Mouse (Mus musculus) embryonic facial prominence, embryonic 14.5 days (tissue): ENCODE results near the gene Hist1h3c. TPM values are rescaled to one million over a fixed set of nuclear protein-coding genes. Genes with fewer than 3 reads are reported as not detected.

Experiments used
- ATAC-seq: fragments of 200-750 bp; cut with Nextera tagmentation; 2 replicates; pipeline ENCODE4 v1.8.0; 2017; ENCODE audit warnings: low read depth, moderate number of reproducible peaks, moderate TSS enrichment
- DNase-seq: peaks from one replicate; pipeline ENCODE4 v3.0.0-alpha.2; 2015; ENCODE audit warnings: low spot score
- H3K27ac ChIP-seq: fragments of 300-500 bp; sonication (generic); replicated peaks from 2 replicates; pipeline ENCODE4 v1.5.1; 2014; ENCODE audit warnings: low read depth, mild to moderate bottlenecking, low read length, moderate library complexity
- H3K27me3 ChIP-seq: fragments of 300-500 bp; sonication (generic); replicated peaks from 2 replicates; pipeline ENCODE4 v1.6.1; 2014; ENCODE audit warnings: low read length; ENCODE audit not compliant: control insufficient read depth, insufficient read depth
- H3K36me3 ChIP-seq: fragments of 300-500 bp; sonication (generic); 2 replicates; pipeline ENCODE4 v1.6.1; 2014; ENCODE audit warnings: low read length, mixed read lengths; ENCODE audit not compliant: control insufficient read depth, insufficient read depth
- H3K4me1 ChIP-seq: fragments of 300-500 bp; sonication (generic); 2 replicates; pipeline ENCODE4 v1.6.1; 2014; ENCODE audit warnings: antibody characterized with exemption, low read length; ENCODE audit not compliant: control insufficient read depth, insufficient read depth
- H3K4me2 ChIP-seq: fragments of 300-500 bp; sonication (generic); 2 replicates; pipeline ENCODE4 v1.6.1; 2014; ENCODE audit warnings: low read depth, mild to moderate bottlenecking, low read length, moderate library complexity, mixed read lengths
- H3K4me3 ChIP-seq: fragments of 300-500 bp; sonication (generic); 2 replicates; pipeline ENCODE4 v1.5.1; 2014; ENCODE audit warnings: low read depth, mild to moderate bottlenecking, low read length
- H3K9ac ChIP-seq: fragments of 300-500 bp; sonication (generic); 2 replicates; pipeline ENCODE4 v1.6.1; 2014; ENCODE audit warnings: low read depth, mild to moderate bottlenecking, low read length, moderate library complexity, mixed read lengths
- H3K9me3 ChIP-seq: fragments of 300-500 bp; sonication (generic); 2 replicates; pipeline ENCODE4 v1.6.1; 2016; ENCODE audit warnings: low read length; ENCODE audit not compliant: control insufficient read depth
- WGBS: fragments of 180-500 bp; shearing (Covaris S2); extraction: QIAGEN DNeasy Blood & Tissue Kit; methylation state at CpG from one replicate; pipeline ENCODE4 v1.1.7; 2014; 5-methylcytosine and 5-hydroxymethylcytosine counted together
- microRNA-seq: library from miRNA; unstranded; fragments of <30 nt; microRNA quantifications from one replicate; pipeline ENCODE4, GENCODE M21; 2016; ENCODE audit warnings: borderline number of aligned reads
- polyA plus RNA-seq: library from polyadenylated mRNA; unstranded; fragments of >200 nt; fragmentation: Nextera tagmentation; extraction: Ambion mirVana; gene quantifications from 2 replicates; pipeline ENCODE4 v1.2.1, GENCODE M21; 2014

Gene Hist1h3c
- polyA plus RNA-seq, 1 experiment from 2014 or later = 5.1 TPM

- peak overlapping the region; percentile 92 for H3K27ac ChIP-seq
- 0 out of 2 replicates have a peak, but pooled peaks cover 3% of the 10 kb centered on the region for H3K4me1 ChIP-seq
- H3K4me3 ChIP-seq = peak overlapping the region; percentile 43
- H3K4me2 ChIP-seq = peak overlapping the region; percentile 64
- H3K36me3 ChIP-seq = no peaks in the 10 kb centered on the region
- peak; percentile 42 for ATAC-seq
- H3K27me3 ChIP-seq = no peaks in the 10 kb centered on the region
- under 1% methylated on average over 18 of the region's 32 CpGs for WGBS
- H3K9ac ChIP-seq = peak overlapping the region; percentile 71
- H3K9me3 ChIP-seq = no peaks in the 10 kb centered on the region
- peak; percentile 91 for DNase-seq
Observed at GRCm38 (mm10) chr13:23697491-23698299, 47.7 kb downstream of the Hist1h3c start.

GRCm38 (mm10) chr13:23696061-23696474, 49.3 kb downstream of the Hist1h3c start:
- H3K9ac ChIP-seq = no peak overlapping the region
- ATAC-seq (no peak), DNase-seq (no peak)
- H3K27ac ChIP-seq = no peak overlapping the region
- 64% methylated on average over 15 of the region's 15 CpGs for WGBS
- no peaks in the 10 kb centered on the region for H3K9me3 ChIP-seq
- no peak overlapping the region for H3K4me3 ChIP-seq
- no peaks in the 10 kb centered on the region for H3K36me3 ChIP-seq
- H3K27me3 ChIP-seq = no peaks in the 10 kb centered on the region
- peak overlapping the region; percentile 19; the same call in 1 of the 2 replicates for H3K4me2 ChIP-seq
- H3K4me1 ChIP-seq = 0 out of 2 replicates have a peak, but pooled peaks cover 3% of the 10 kb centered on the region

DNA sequence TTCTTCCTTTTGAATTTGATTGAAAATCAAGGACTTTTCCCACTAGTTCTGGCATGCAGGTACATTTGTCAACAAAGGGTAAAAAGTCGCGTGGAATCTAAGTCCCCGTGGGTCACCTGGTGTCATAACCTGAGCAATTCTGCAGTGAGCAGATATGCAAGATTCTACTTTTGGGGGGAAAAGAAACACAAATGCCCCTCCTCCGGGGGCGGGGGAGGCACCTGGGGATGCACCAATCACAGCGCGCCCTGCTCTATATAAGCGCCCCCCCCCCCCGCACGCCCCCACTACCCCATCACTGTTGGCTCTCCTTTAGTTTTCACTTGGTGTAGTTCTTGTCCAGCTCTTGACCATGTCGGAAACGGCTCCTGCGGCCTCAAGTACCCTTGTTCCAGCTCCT, 49.9 kb downstream of the Hist1h3c start, which contains the start of gene Hist1h1t:
TSS of gene Hist1h1t (plus strand) at position 301 of the 400 bp plus-strand sequence.
- Histone ChIP-seq H3K36me3 (no peaks in the 10 kb centered on the region), H3K4me2 (peak within 1 kb of the TSS; percentile 19; the same call in 1 of the 2 replicates), H3K4me1 (0 out of 2 replicates have a peak, but pooled peaks cover 3% of the 10 kb centered on the region), H3K27ac (no peak within 1 kb of the TSS), H3K4me3 (no peak within 1 kb of the TSS), H3K9ac (no peak within 1 kb of the TSS), H3K27me3 (no peaks in the 10 kb centered on the region), H3K9me3 (no peaks in the 10 kb centered on the region)
- 44% methylated on average over 11 of the region's 13 CpGs for WGBS
- ATAC-seq = no peak
- DNase-seq = no peak

Small RNAs within 50 kb of the gene (microRNA-seq; reads per million reads assigned to microRNA genes)
- gene Gm44314 (not detected), gene Gm44484 (not detected)

Other genes with a start within 250 kb of the Hist1h3c start
- 5.1 and 5.6 TPM in 2 replicates for gene Hist1h4h, start 214.6 kb downstream of the Hist1h3c start, polyA plus RNA-seq
- 5.2 and 7.0 TPM in 2 replicates for gene Hist1h2af, start 211.7 kb downstream of the Hist1h3c start, polyA plus RNA-seq
- gene Hist1h3g, start 210.2 kb downstream of the Hist1h3c start, polyA plus RNA-seq = 3.7 and 4.1 TPM in 2 replicates
- 0.76 and 0.77 TPM in 2 replicates for gene Hist1h2bh, start 202.2 kb downstream of the Hist1h3c start, polyA plus RNA-seq
- 0.71 and 1.0 TPM in 2 replicates for gene Hist1h3f, start 201.6 kb downstream of the Hist1h3c start, polyA plus RNA-seq
- gene Hist1h4f, start 194.0 kb downstream of the Hist1h3c start, polyA plus RNA-seq = 0.84 and 0.88 TPM in 2 replicates
- gene Hist1h1d, start 192.3 kb downstream of the Hist1h3c start, polyA plus RNA-seq = 0.60 TPM in 2 replicates
- 4.4 and 6.1 TPM in 2 replicates for gene Hist1h3e, start 183.2 kb downstream of the Hist1h3c start, polyA plus RNA-seq
- 93.4 and 108 TPM in 2 replicates for gene Hist1h2ae, start 174.4 kb downstream of the Hist1h3c start, polyA plus RNA-seq
- 5.1 and 5.3 TPM in 2 replicates for gene Hist1h2bg, start 174.2 kb downstream of the Hist1h3c start, polyA plus RNA-seq
- 3.6 and 4.1 TPM in 2 replicates for gene Hist1h2bf, start 171.4 kb downstream of the Hist1h3c start, polyA plus RNA-seq
- 1.6 and 2.8 TPM in 2 replicates for gene Hist1h2ad, start 171.2 kb downstream of the Hist1h3c start, polyA plus RNA-seq
- 5.2 and 7.2 TPM in 2 replicates for gene Hist1h3d, start 169.8 kb downstream of the Hist1h3c start, polyA plus RNA-seq
- gene Hist1h4d, start 164.0 kb downstream of the Hist1h3c start, polyA plus RNA-seq = 74.5 and 84.0 TPM in 2 replicates
- gene Hist1h2be, start 124.5 kb downstream of the Hist1h3c start, polyA plus RNA-seq = 1.5 and 2.2 TPM in 2 replicates
- 12.8 and 15.7 TPM in 2 replicates for gene Hist1h1e, start 123.0 kb downstream of the Hist1h3c start, polyA plus RNA-seq
- gene Hist1h2ac, start 61.7 kb downstream of the Hist1h3c start, polyA plus RNA-seq = 1.2 and 1.3 TPM in 2 replicates
- gene Hist1h2bc, start 61.4 kb downstream of the Hist1h3c start, polyA plus RNA-seq = 52.7 and 78.2 TPM in 2 replicates
- 0.19 and 0.31 TPM in 2 replicates for gene Hist1h1t, start 49.8 kb downstream of the Hist1h3c start, polyA plus RNA-seq
- gene Hist1h4c, start 47.1 kb downstream of the Hist1h3c start, polyA plus RNA-seq = 5.7 and 5.8 TPM in 2 replicates
- gene Hfe, start 34.7 kb downstream of the Hist1h3c start, polyA plus RNA-seq = 9.6 and 10.3 TPM in 2 replicates
- 36.1 and 37.8 TPM in 2 replicates for gene Hist1h1c, start 6.8 kb downstream of the Hist1h3c start, polyA plus RNA-seq
- gene Hist1h2bb, start 1.1 kb upstream of the Hist1h3c start, polyA plus RNA-seq = 1.2 and 2.1 TPM in 2 replicates
- 30.2 and 32.6 TPM in 2 replicates for gene Hist1h2ab, start 5.5 kb upstream of the Hist1h3c start, polyA plus RNA-seq
- gene Hist1h3b, start 6.7 kb upstream of the Hist1h3c start, polyA plus RNA-seq = 6.6 and 11.5 TPM in 2 replicates
- gene Hist1h4b, start 11.4 kb upstream of the Hist1h3c start, polyA plus RNA-seq = 3.5 and 4.7 TPM in 2 replicates
- 0.68 and 0.74 TPM in 2 replicates for gene Hist1h4a, start 15.6 kb upstream of the Hist1h3c start, polyA plus RNA-seq
- gene Hist1h3a, start 16.8 kb upstream of the Hist1h3c start, polyA plus RNA-seq = 3.7 and 4.9 TPM in 2 replicates
- 3.2 and 3.5 TPM in 2 replicates for gene Hist1h1a, start 18.1 kb upstream of the Hist1h3c start, polyA plus RNA-seq
- 0.31 TPM in 1 of 2 replicates, not detected in the other for gene Trim38, start 24.3 kb upstream of the Hist1h3c start, polyA plus RNA-seq
- gene Slc17a2, start 61.4 kb upstream of the Hist1h3c start, polyA plus RNA-seq = not detected in 2 replicates
- gene Slc17a3, start 93.8 kb upstream of the Hist1h3c start, polyA plus RNA-seq = 0.52 and 0.56 TPM in 2 replicates
- gene Slc17a1, start 122.1 kb upstream of the Hist1h3c start, polyA plus RNA-seq = not detected in 2 replicates
- 0.10 TPM in 1 of 2 replicates, not detected in the other for gene Slc17a4, start 169.4 kb upstream of the Hist1h3c start, polyA plus RNA-seq
- gene Hist1h2ba, start 188.6 kb upstream of the Hist1h3c start, polyA plus RNA-seq = not detected in 2 replicates
- not detected in 2 replicates for gene Hist1h2aa, start 188.9 kb upstream of the Hist1h3c start, polyA plus RNA-seq
- 0.32 and 0.38 TPM in 2 replicates for gene Scgn, start 245.6 kb upstream of the Hist1h3c start, polyA plus RNA-seq